Mouse (Mus musculus) limb, embryonic 12.5 days (tissue): ENCODE measurements around the gene Rarres1. TPM values are rescaled to one million over a fixed set of nuclear protein-coding genes. Genes with fewer than 3 reads are reported as not detected.

Source experiments
- ATAC-seq: fragments of 200-750 bp; cut with Nextera tagmentation; 2 replicates; pipeline ENCODE4 v1.8.0; 2017; ENCODE audit warnings: low read depth, moderate TSS enrichment; ENCODE audit not compliant: insufficient number of reproducible peaks, insufficient read depth, low FRiP score, low TSS enrichment
- H3K27ac ChIP-seq: fragments of 300-500 bp; sonication (generic); 2 replicates; pipeline ENCODE4 v1.5.1; 2016; ENCODE audit warnings: mild to moderate bottlenecking, moderate library complexity
- H3K27me3 ChIP-seq: fragments of 300-500 bp; sonication (generic); 2 replicates; pipeline ENCODE4 v1.6.1; 2016; ENCODE audit warnings: mild to moderate bottlenecking, moderate library complexity
- H3K36me3 ChIP-seq: fragments of 300-500 bp; sonication (generic); 2 replicates; pipeline ENCODE4 v1.6.1; 2016; ENCODE audit warnings: mild to moderate bottlenecking, moderate library complexity
- H3K4me1 ChIP-seq: fragments of 300-500 bp; sonication (generic); replicated peaks from 2 replicates; pipeline ENCODE4 v1.6.1; 2016
- H3K4me2 ChIP-seq: fragments of 300-500 bp; sonication (generic); 2 replicates; pipeline ENCODE4 v1.6.1; 2016; ENCODE audit warnings: mild to moderate bottlenecking, moderate library complexity
- H3K4me3 ChIP-seq: fragments of 300-500 bp; sonication (generic); replicated peaks from 2 replicates; pipeline ENCODE4 v1.5.1; 2016; ENCODE audit warnings: mild to moderate bottlenecking
- H3K9ac ChIP-seq: fragments of 300-500 bp; sonication (generic); replicated peaks from 2 replicates; pipeline ENCODE4 v1.6.1; 2016; ENCODE audit warnings: mild to moderate bottlenecking, moderate library complexity
- H3K9me3 ChIP-seq: fragments of 300-500 bp; sonication (generic); 2 replicates; pipeline ENCODE4 v1.6.1; 2016; ENCODE audit warnings: mild to moderate bottlenecking, moderate library complexity
- WGBS: fragments of 180-500 bp; shearing (Covaris S2); methylation state at CpG from one replicate; pipeline ENCODE4 v1.1.7; 2016; 5-methylcytosine and 5-hydroxymethylcytosine counted together
- polyA plus RNA-seq: library from polyadenylated mRNA; unstranded; fragments of >200 nt; fragmentation: Nextera tagmentation; extraction: Ambion mirVana; gene quantifications from 2 replicates; pipeline ENCODE4 v1.2.1, GENCODE M21; 2016

Gene Rarres1
- polyA plus RNA-seq, 1 experiment from 2014 or later = 14.4 TPM

- WGBS = 46% methylated on average over 5 of the region's 5 CpGs
- no peak overlapping the region for H3K4me2 ChIP-seq
- 0 out of 2 replicates have a peak overlapping the region, but pooled peaks have one; percentile 23 for H3K27ac ChIP-seq
- no peak overlapping the region for H3K9ac ChIP-seq
- ATAC-seq = peak; percentile 74
- H3K9me3 ChIP-seq = no peaks in the 10 kb centered on the region
- H3K27me3 ChIP-seq = peaks cover 26% of the 10 kb centered on the region
- no peak overlapping the region for H3K4me3 ChIP-seq
- H3K36me3 ChIP-seq = no peaks in the 10 kb centered on the region
- peaks cover 9% of the 10 kb centered on the region; the same call in 1 of the 2 replicates for H3K4me1 ChIP-seq
Measured at GRCm38 (mm10) chr3:67520568-67521143, 5.3 kb upstream of the Rarres1 start.

GRCm38 (mm10) chr3:67514801-67515273, 486 bp downstream of the Rarres1 start:
- H3K27ac ChIP-seq = no peak overlapping the region

GRCm38 (mm10) chr3:67512807-67513206, 2.5 kb downstream of the Rarres1 start:
- no peak overlapping the region for H3K9ac ChIP-seq
- H3K4me3 ChIP-seq = no peak overlapping the region
- H3K27ac ChIP-seq = no peak overlapping the region
- H3K4me1 ChIP-seq = peaks cover 10% of the 10 kb centered on the region
- H3K36me3 ChIP-seq = no peaks in the 10 kb centered on the region
- ATAC-seq = no peak
- peaks cover 43% of the 10 kb centered on the region for H3K27me3 ChIP-seq
- no peak overlapping the region for H3K4me2 ChIP-seq
- 5% methylated on average over 5 of the region's 5 CpGs for WGBS
- H3K9me3 ChIP-seq = no peaks in the 10 kb centered on the region

More at GRCm38 (mm10) chr3:67514801-67515273, 486 bp downstream of the Rarres1 start:
- 7% methylated on average over 40 of the region's 40 CpGs for WGBS
- peak overlapping the region; percentile 78 for H3K9ac ChIP-seq
- no peaks in the 10 kb centered on the region for H3K36me3 ChIP-seq
- H3K9me3 ChIP-seq = no peaks in the 10 kb centered on the region
- peak overlapping the region; percentile 65 for H3K4me3 ChIP-seq
- peaks cover 50% of the 10 kb centered on the region for H3K27me3 ChIP-seq
- peaks cover 10% of the 10 kb centered on the region for H3K4me1 ChIP-seq
- peak overlapping the region; percentile 100 for H3K4me2 ChIP-seq
- peak; percentile 34; the same call in 1 of the 2 replicates for ATAC-seq

- no peak for ATAC-seq
- Histone ChIP-seq H3K9ac (no peak overlapping the region), H3K36me3 (no peaks in the 10 kb centered on the region), H3K27me3 (0 out of 2 replicates have a peak, but pooled peaks cover 2% of the 10 kb centered on the region), H3K27ac (no peak overlapping the region), H3K9me3 (no peaks in the 10 kb centered on the region), H3K4me1 (no peaks in the 10 kb centered on the region), H3K4me2 (no peak overlapping the region), H3K4me3 (no peak overlapping the region)
- WGBS = 76% methylated on average over 10 of the region's 10 CpGs
Measured at GRCm38 (mm10) chr3:67508216-67508892, 7.0 kb downstream of the Rarres1 start.

- ATAC-seq = no peak
- WGBS = 81% methylated on average over 2 of the region's 2 CpGs
- Histone ChIP-seq H3K36me3 (no peaks in the 10 kb centered on the region), H3K9ac (no peak overlapping the region), H3K9me3 (no peaks in the 10 kb centered on the region), H3K4me2 (no peak overlapping the region), H3K4me3 (no peak overlapping the region), H3K4me1 (no peaks in the 10 kb centered on the region), H3K27me3 (no peaks in the 10 kb centered on the region), H3K27ac (no peak overlapping the region)
Measured at GRCm38 (mm10) chr3:67505286-67505685, 10.0 kb downstream of the Rarres1 start.

- Histone ChIP-seq H3K27ac (no peak overlapping the region), H3K4me1 (no peaks in the 10 kb centered on the region), H3K36me3 (no peaks in the 10 kb centered on the region), H3K4me3 (no peak overlapping the region), H3K9ac (no peak overlapping the region), H3K27me3 (no peaks in the 10 kb centered on the region), H3K9me3 (peaks cover 5% of the 10 kb centered on the region; the same call in 1 of the 2 replicates), H3K4me2 (no peak overlapping the region)
- peak; percentile 42; the same call in 1 of the 2 replicates for ATAC-seq
- 18% methylated on average over 3 of the region's 3 CpGs for WGBS
Measured at GRCm38 (mm10) chr3:67503878-67504277, 11.4 kb downstream of the Rarres1 start.

- Histone ChIP-seq H3K4me1 (no peaks in the 10 kb centered on the region), H3K36me3 (no peaks in the 10 kb centered on the region), H3K9ac (no peak overlapping the region), H3K9me3 (peaks cover 10% of the 10 kb centered on the region; the same call in 1 of the 2 replicates), H3K27ac (no peak overlapping the region), H3K27me3 (no peaks in the 10 kb centered on the region), H3K4me2 (no peak overlapping the region), H3K4me3 (no peak overlapping the region)
- ATAC-seq = no peak
- WGBS = 86% methylated on average over 4 of the region's 4 CpGs
Measured at GRCm38 (mm10) chr3:67499406-67499791, 15.9 kb downstream of the Rarres1 start.

GRCm38 (mm10) chr3:67498773-67499405, 16.4 kb downstream of the Rarres1 start:
- Histone ChIP-seq H3K27ac (no peak overlapping the region), H3K9ac (no peak overlapping the region), H3K4me2 (no peak overlapping the region), H3K4me3 (no peak overlapping the region), H3K4me1 (peaks cover 2% of the 10 kb centered on the region; the same call in 1 of the 2 replicates), H3K36me3 (no peaks in the 10 kb centered on the region), H3K9me3 (peaks cover 10% of the 10 kb centered on the region; the same call in 1 of the 2 replicates), H3K27me3 (no peaks in the 10 kb centered on the region)
- WGBS = 93% methylated on average over 8 of the region's 8 CpGs
- ATAC-seq = no peak

GRCm38 (mm10) chr3:67497998-67498397, 17.3 kb downstream of the Rarres1 start:
- WGBS = 84% methylated on average over 2 of the region's 2 CpGs
- Histone ChIP-seq H3K9ac (no peak overlapping the region), H3K9me3 (peaks cover 10% of the 10 kb centered on the region; the same call in 1 of the 2 replicates), H3K36me3 (no peaks in the 10 kb centered on the region), H3K27me3 (no peaks in the 10 kb centered on the region), H3K27ac (no peak overlapping the region), H3K4me1 (peaks cover 11% of the 10 kb centered on the region), H3K4me2 (no peak overlapping the region), H3K4me3 (no peak overlapping the region)
- ATAC-seq = no peak

GRCm38 (mm10) chr3:67496310-67496709, 19.0 kb downstream of the Rarres1 start:
- peaks cover 12% of the 10 kb centered on the region for H3K4me1 ChIP-seq
- no peaks in the 10 kb centered on the region for H3K27me3 ChIP-seq
- no peak overlapping the region for H3K4me3 ChIP-seq
- ATAC-seq = no peak
- H3K36me3 ChIP-seq = no peaks in the 10 kb centered on the region
- no peak overlapping the region for H3K27ac ChIP-seq
- no peak overlapping the region for H3K4me2 ChIP-seq
- no peak overlapping the region for H3K9ac ChIP-seq
- peaks cover 10% of the 10 kb centered on the region; the same call in 1 of the 2 replicates for H3K9me3 ChIP-seq
- 88% methylated on average over 10 of the region's 10 CpGs for WGBS

GRCm38 (mm10) chr3:67493132-67493531, 22.2 kb downstream of the Rarres1 start:
- peaks cover 12% of the 10 kb centered on the region for H3K4me1 ChIP-seq
- no peaks in the 10 kb centered on the region for H3K27me3 ChIP-seq

More at GRCm38 (mm10) chr3:67493132-67493531, 22.2 kb downstream of the Rarres1 start:
- Histone ChIP-seq H3K9ac (no peak overlapping the region), H3K4me2 (no peak overlapping the region), H3K27ac (no peak overlapping the region), H3K4me3 (no peak overlapping the region), H3K36me3 (no peaks in the 10 kb centered on the region), H3K9me3 (no peaks in the 10 kb centered on the region)
- ATAC-seq = no peak
- WGBS = 74% methylated on average over 8 of the region's 8 CpGs
